Mouse (Mus musculus): ENCODE data around the gene Prkd2. TPM values are rescaled to one million over a fixed set of nuclear protein-coding genes. Genes with fewer than 3 reads are reported as not detected.

Gene Prkd2
- 6.6 TPM in 2 replicates for polyA plus RNA-seq (2015; fragmentation: Nextera tagmentation; extraction: Ambion mirVana)

DNA sequence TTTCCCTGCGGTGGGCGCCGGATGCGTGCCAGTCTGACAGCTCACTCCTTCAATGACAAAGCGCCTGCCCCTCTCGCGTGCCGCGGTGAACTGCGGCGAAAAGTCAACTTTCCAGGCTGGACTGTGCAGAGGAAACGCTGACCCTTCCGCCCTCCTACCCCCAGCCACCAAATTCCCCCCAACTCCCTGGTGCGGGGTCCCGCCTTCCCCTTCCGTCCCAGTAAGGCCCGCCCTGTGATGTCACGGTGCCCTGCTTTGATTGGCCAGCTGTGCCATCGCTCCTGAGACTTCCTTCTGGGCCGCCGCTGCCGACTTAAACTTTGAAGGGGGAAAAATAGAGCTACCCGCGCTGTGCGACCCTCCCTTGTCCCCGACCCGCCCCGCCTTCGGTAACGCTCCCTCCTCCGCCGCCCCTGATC lies at the start of gene Prkd2:
TSS of gene Prkd2 (plus strand) at position 258 of the 419 bp plus-strand sequence.
- H3K4me3 ChIP-seq (replicated peaks; ENCODE audit: low read length) = peak within 1 kb of the TSS; percentile 76
- peaks cover 25% of the 10 kb centered on the region for H3K4me1 ChIP-seq (replicated peaks; ENCODE audit: control insufficient read depth, insufficient read depth, low read length)
- H3K27me3 ChIP-seq (replicated peaks; ENCODE audit: control insufficient read depth, insufficient read depth, low read length) = no peaks in the 10 kb centered on the region
- peaks cover 19% of the 10 kb centered on the region for H3K36me3 ChIP-seq (ENCODE audit: control insufficient read depth, insufficient read depth)
- WGBS = 0% methylated on average over 32 of the region's 32 CpGs
- peak; percentile 93 for ATAC-seq
- peak within 1 kb of the TSS; percentile 97 for H3K4me2 ChIP-seq (ENCODE audit: low read length)
- peak within 1 kb of the TSS; percentile 66 for H3K9ac ChIP-seq (replicated peaks; ENCODE audit: low read depth, low read length)
- H3K27ac ChIP-seq (ENCODE audit: low read length) = peak within 1 kb of the TSS; percentile 54
- H3K9me3 ChIP-seq (ENCODE audit: control insufficient read depth, low read length) = no peaks in the 10 kb centered on the region

- no peak for ATAC-seq
- 94% methylated on average over 19 of the region's 19 CpGs for WGBS
- H3K27me3 ChIP-seq (replicated peaks; ENCODE audit: control insufficient read depth, insufficient read depth, low read length) = no peaks in the 10 kb centered on the region
- no peak overlapping the region for H3K4me3 ChIP-seq (replicated peaks; ENCODE audit: low read length)
- no peak overlapping the region for H3K9ac ChIP-seq (replicated peaks; ENCODE audit: low read depth, low read length)
- no peaks in the 10 kb centered on the region for H3K4me1 ChIP-seq (replicated peaks; ENCODE audit: control insufficient read depth, insufficient read depth, low read length)
- H3K27ac ChIP-seq (ENCODE audit: low read length) = no peak overlapping the region
- H3K9me3 ChIP-seq (ENCODE audit: control insufficient read depth, low read length) = no peaks in the 10 kb centered on the region
- H3K4me2 ChIP-seq (ENCODE audit: low read length) = no peak overlapping the region
- H3K36me3 ChIP-seq (ENCODE audit: control insufficient read depth, insufficient read depth) = no peaks in the 10 kb centered on the region
These were observed 49.5 kb upstream of the Prkd2 start for GRCm38 (mm10) chr7:16793010-16793725.

- Histone ChIP-seq H3K9ac (replicated peaks; ENCODE audit: low read depth, low read length) (no peak overlapping the region), H3K27me3 (replicated peaks; ENCODE audit: control insufficient read depth, insufficient read depth, low read length) (no peaks in the 10 kb centered on the region), H3K9me3 (ENCODE audit: control insufficient read depth, low read length) (no peaks in the 10 kb centered on the region), H3K36me3 (ENCODE audit: control insufficient read depth, insufficient read depth) (no peaks in the 10 kb centered on the region), H3K27ac (ENCODE audit: low read length) (no peak overlapping the region), H3K4me1 (replicated peaks; ENCODE audit: control insufficient read depth, insufficient read depth, low read length) (no peaks in the 10 kb centered on the region), H3K4me3 (replicated peaks; ENCODE audit: low read length) (no peak overlapping the region), H3K4me2 (ENCODE audit: low read length) (no peak overlapping the region)
- no peak for ATAC-seq
- WGBS = 93% methylated on average over 5 of the region's 5 CpGs
These were observed 47.8 kb upstream of the Prkd2 start for GRCm38 (mm10) chr7:16794886-16795285.

DNA sequence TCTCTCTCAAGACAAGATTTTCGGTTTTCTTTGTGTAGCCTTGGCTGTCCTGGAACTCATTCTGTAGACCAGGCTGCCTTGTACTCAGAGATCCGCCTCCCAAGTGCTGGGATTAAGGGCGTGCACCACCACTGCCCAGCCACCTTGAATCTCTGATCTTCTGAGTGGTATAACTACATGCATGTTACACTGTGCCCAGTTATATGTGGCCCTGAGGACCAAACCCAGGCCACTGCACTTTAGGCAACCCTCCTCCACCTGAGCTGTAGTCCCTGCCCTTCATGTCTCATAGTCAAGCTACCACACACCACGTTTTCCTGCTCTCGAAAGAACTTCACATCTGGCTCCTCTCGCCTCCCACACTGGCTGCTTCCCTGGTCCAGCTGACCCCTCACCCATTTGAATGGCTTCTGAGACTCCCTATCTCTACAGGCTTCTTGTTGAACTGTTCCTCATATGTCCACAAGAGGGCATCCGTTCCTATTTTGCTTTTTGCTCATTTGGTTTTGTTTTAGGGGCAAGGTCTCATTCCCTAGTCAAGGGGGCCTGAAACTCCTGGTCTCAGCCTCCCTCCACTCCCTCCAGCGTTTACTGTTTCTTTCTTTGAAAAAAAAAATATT lies 38.2 kb upstream of the Prkd2 start:
- Histone ChIP-seq H3K27me3 (replicated peaks; ENCODE audit: control insufficient read depth, insufficient read depth, low read length) (no peaks in the 10 kb centered on the region), H3K4me1 (replicated peaks; ENCODE audit: control insufficient read depth, insufficient read depth, low read length) (0 out of 2 replicates have a peak, but pooled peaks cover 1% of the 10 kb centered on the region), H3K9ac (replicated peaks; ENCODE audit: low read depth, low read length) (no peak overlapping the region), H3K27ac (ENCODE audit: low read length) (no peak overlapping the region), H3K36me3 (ENCODE audit: control insufficient read depth, insufficient read depth) (no peaks in the 10 kb centered on the region), H3K4me3 (replicated peaks; ENCODE audit: low read length) (no peak overlapping the region), H3K9me3 (ENCODE audit: control insufficient read depth, low read length) (no peaks in the 10 kb centered on the region), H3K4me2 (ENCODE audit: low read length) (no peak overlapping the region)
- whole genome bisulfite sequencing = 31% methylated on average over 8 of the region's 8 CpGs
- peak; percentile 33; the same call in 1 of the 2 replicates for ATAC-seq

DNA sequence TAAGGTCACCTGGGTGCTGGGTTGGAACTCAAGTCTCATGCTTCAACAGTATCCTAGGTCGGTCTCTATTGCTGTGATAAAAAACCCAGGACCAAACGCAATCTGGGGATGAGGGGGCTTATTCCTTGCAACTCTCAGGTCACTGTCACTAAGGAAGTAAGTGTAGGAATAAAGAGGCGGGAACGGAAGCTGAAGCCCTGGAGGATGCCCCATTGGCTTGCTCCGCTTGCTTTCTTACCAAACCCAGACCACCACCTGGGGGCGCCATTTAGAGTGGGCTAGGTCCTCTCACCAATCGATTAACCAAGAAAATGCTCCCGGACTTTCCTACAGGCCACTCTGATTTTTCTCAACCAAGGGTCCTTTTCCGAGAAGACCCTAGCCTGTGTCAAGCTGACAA lies 34.8 kb upstream of the Prkd2 start:
- Histone ChIP-seq H3K9ac (replicated peaks; ENCODE audit: low read depth, low read length) (no peak overlapping the region), H3K4me1 (replicated peaks; ENCODE audit: control insufficient read depth, insufficient read depth, low read length) (peaks cover 21% of the 10 kb centered on the region), H3K4me3 (replicated peaks; ENCODE audit: low read length) (no peak overlapping the region), H3K4me2 (ENCODE audit: low read length) (no peak overlapping the region), H3K36me3 (ENCODE audit: control insufficient read depth, insufficient read depth) (no peaks in the 10 kb centered on the region), H3K27me3 (replicated peaks; ENCODE audit: control insufficient read depth, insufficient read depth, low read length) (peaks cover 8% of the 10 kb centered on the region; the same call in 1 of the 2 replicates), H3K27ac (ENCODE audit: low read length) (no peak overlapping the region), H3K9me3 (ENCODE audit: control insufficient read depth, low read length) (no peaks in the 10 kb centered on the region)
- ATAC-seq = no peak
- WGBS = 86% methylated on average over 9 of the region's 9 CpGs

GRCm38 (mm10) chr7:16808647-16809046 lies 34.1 kb upstream of the Prkd2 start:
- no peak overlapping the region for H3K4me3 ChIP-seq (replicated peaks; ENCODE audit: low read length)

DNA sequence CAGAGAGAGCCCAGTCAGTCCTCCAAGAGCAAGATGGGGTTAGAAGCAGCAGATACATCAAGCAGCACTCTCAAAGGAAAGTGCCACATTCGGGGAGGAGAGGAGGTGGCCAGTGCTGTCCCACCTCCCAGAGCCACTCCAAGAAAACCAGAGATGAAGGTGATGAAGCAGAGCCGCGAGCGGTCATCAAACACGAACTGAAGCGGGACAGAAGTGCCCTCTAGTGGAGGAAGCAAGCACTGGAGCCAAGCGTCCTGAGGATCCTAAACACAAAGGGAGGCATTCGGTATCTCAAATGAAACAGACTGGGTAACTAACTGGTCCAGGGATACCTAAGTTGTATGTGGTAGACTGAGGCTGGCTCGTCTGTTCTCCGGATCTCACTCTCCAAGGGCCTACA lies 33.0 kb upstream of the Prkd2 start:
- Histone ChIP-seq H3K4me3 (replicated peaks; ENCODE audit: low read length) (no peak overlapping the region), H3K9ac (replicated peaks; ENCODE audit: low read depth, low read length) (0 out of 2 replicates have a peak overlapping the region, but pooled peaks have one; percentile 19)
- WGBS = 27% methylated on average over 10 of the region's 10 CpGs

More at GRCm38 (mm10) chr7:16808647-16809046, 34.1 kb upstream of the Prkd2 start:
- Histone ChIP-seq H3K4me1 (replicated peaks; ENCODE audit: control insufficient read depth, insufficient read depth, low read length) (peaks cover 21% of the 10 kb centered on the region), H3K27me3 (replicated peaks; ENCODE audit: control insufficient read depth, insufficient read depth, low read length) (peaks cover 8% of the 10 kb centered on the region; the same call in 1 of the 2 replicates), H3K4me2 (ENCODE audit: low read length) (no peak overlapping the region), H3K9me3 (ENCODE audit: control insufficient read depth, low read length) (no peaks in the 10 kb centered on the region), H3K9ac (replicated peaks; ENCODE audit: low read depth, low read length) (no peak overlapping the region), H3K27ac (ENCODE audit: low read length) (no peak overlapping the region), H3K36me3 (ENCODE audit: control insufficient read depth, insufficient read depth) (no peaks in the 10 kb centered on the region)
- WGBS = 82% methylated on average over 9 of the region's 9 CpGs
- ATAC-seq = no peak

GRCm38 (mm10) chr7:16810399-16810919 lies 32.2 kb upstream of the Prkd2 start:
- H3K27ac ChIP-seq (ENCODE audit: low read length) = peak overlapping the region; percentile 81
- WGBS = 54% methylated on average over 28 of the region's 28 CpGs
- no peaks in the 10 kb centered on the region for H3K9me3 ChIP-seq (ENCODE audit: control insufficient read depth, low read length)
- H3K27me3 ChIP-seq (replicated peaks; ENCODE audit: control insufficient read depth, insufficient read depth, low read length) = peaks cover 8% of the 10 kb centered on the region; the same call in 1 of the 2 replicates
- H3K36me3 ChIP-seq (ENCODE audit: control insufficient read depth, insufficient read depth) = no peaks in the 10 kb centered on the region
- H3K9ac ChIP-seq (replicated peaks; ENCODE audit: low read depth, low read length) = peak overlapping the region; percentile 75
- ATAC-seq = no peak; the same call in 1 of the 2 replicates
- peak overlapping the region; percentile 82 for H3K4me2 ChIP-seq (ENCODE audit: low read length)
- peak overlapping the region; percentile 62 for H3K4me3 ChIP-seq (replicated peaks; ENCODE audit: low read length)
- peaks cover 29% of the 10 kb centered on the region for H3K4me1 ChIP-seq (replicated peaks; ENCODE audit: control insufficient read depth, insufficient read depth, low read length)

More for the DNA sequence above, 33.0 kb upstream of the Prkd2 start:
- H3K36me3 ChIP-seq (ENCODE audit: control insufficient read depth, insufficient read depth) = no peaks in the 10 kb centered on the region
- peaks cover 8% of the 10 kb centered on the region; the same call in 1 of the 2 replicates for H3K27me3 ChIP-seq (replicated peaks; ENCODE audit: control insufficient read depth, insufficient read depth, low read length)
- H3K4me2 ChIP-seq (ENCODE audit: low read length) = peak overlapping the region; percentile 1; the same call in 1 of the 2 replicates
- 0 out of 2 replicates have a peak, but pooled peaks have one; percentile 2 for ATAC-seq
- H3K27ac ChIP-seq (ENCODE audit: low read length) = no peak overlapping the region
- H3K9me3 ChIP-seq (ENCODE audit: control insufficient read depth, low read length) = no peaks in the 10 kb centered on the region
- H3K4me1 ChIP-seq (replicated peaks; ENCODE audit: control insufficient read depth, insufficient read depth, low read length) = peaks cover 22% of the 10 kb centered on the region

Data from forebrain, embryonic 16.5 days (tissue).